Mouse (Mus musculus) hindbrain, embryonic 11.5 days (tissue): ENCODE measurements around the gene Psd. TPM values are rescaled to one million over a fixed set of nuclear protein-coding genes. Genes with fewer than 3 reads are reported as not detected.

ENCODE experiments used
- ATAC-seq: fragments of 200-750 bp; cut with Nextera tagmentation; 2 replicates; pipeline ENCODE4 v1.8.0; 2017; ENCODE audit warnings: mild to moderate bottlenecking, moderate TSS enrichment, moderate library complexity; ENCODE audit not compliant: low FRiP score
- DNase-seq: peaks from one replicate; pipeline ENCODE4 v3.0.0-alpha.2; 2015; ENCODE audit warnings: low spot score
- H3K27ac ChIP-seq: fragments of 300-500 bp; sonication (generic); 2 replicates; pipeline ENCODE4 v1.5.1; 2014; ENCODE audit warnings: mild to moderate bottlenecking, low read depth, low read length
- H3K27me3 ChIP-seq: fragments of 300-500 bp; sonication (generic); 2 replicates; pipeline ENCODE4 v1.6.1; 2014; ENCODE audit warnings: mild to moderate bottlenecking, low read length, moderate library complexity, mixed read lengths; ENCODE audit not compliant: control insufficient read depth, insufficient read depth
- H3K36me3 ChIP-seq: fragments of 300-500 bp; sonication (generic); 2 replicates; pipeline ENCODE4 v1.6.1; 2014; ENCODE audit warnings: mild to moderate bottlenecking, low read length, moderate library complexity, mixed read lengths; ENCODE audit not compliant: control insufficient read depth, insufficient read depth
- H3K4me1 ChIP-seq: fragments of 300-500 bp; sonication (generic); replicated peaks from 2 replicates; pipeline ENCODE4 v1.6.1; 2014; ENCODE audit warnings: low read length, mixed read lengths; ENCODE audit not compliant: control insufficient read depth, insufficient read depth
- H3K4me2 ChIP-seq: fragments of 300-500 bp; sonication (generic); replicated peaks from 2 replicates; pipeline ENCODE4 v1.6.1; 2014; ENCODE audit warnings: mild to moderate bottlenecking, low read depth, low read length
- H3K4me3 ChIP-seq: fragments of 300-500 bp; sonication (generic); 2 replicates; pipeline ENCODE4 v1.5.1; 2014; ENCODE audit warnings: low read depth, low read length
- H3K9ac ChIP-seq: fragments of 300-500 bp; sonication (generic); 2 replicates; pipeline ENCODE4 v1.6.1; 2014; ENCODE audit warnings: low read depth, low read length
- H3K9me3 ChIP-seq: fragments of 300-500 bp; sonication (generic); 2 replicates; pipeline ENCODE4 v1.6.1; 2016; ENCODE audit warnings: low read length; ENCODE audit not compliant: control insufficient read depth
- WGBS: fragments of 180-500 bp; shearing (Covaris S2); extraction: QIAGEN DNeasy Blood & Tissue Kit; methylation state at CpG from one replicate; pipeline ENCODE4 v1.1.7; 2014; 5-methylcytosine and 5-hydroxymethylcytosine counted together
- polyA plus RNA-seq: library from polyadenylated mRNA; unstranded; fragments of >200 nt; fragmentation: Nextera tagmentation; extraction: Ambion mirVana; gene quantifications from 2 replicates; pipeline ENCODE4 v1.2.1, GENCODE M21; 2014

The Psd gene
- 10.0 and 11.9 TPM in 2 replicates for polyA plus RNA-seq

GRCm38 (mm10) chr19:46326756-46327305, at the start of gene Psd:
Gene Psd, minus strand, starts transcription at chr19:46327156.
- Histone ChIP-seq H3K9ac (peak within 1 kb of the TSS; percentile 76), H3K27ac (peak within 1 kb of the TSS; percentile 95), H3K4me1 (peaks cover 21% of the 10 kb centered on the region), H3K36me3 (peaks cover 5% of the 10 kb centered on the region; the same call in 1 of the 2 replicates), H3K27me3 (peaks cover 25% of the 10 kb centered on the region), H3K4me2 (peak within 1 kb of the TSS; percentile 100), H3K9me3 (no peaks in the 10 kb centered on the region), H3K4me3 (peak within 1 kb of the TSS; percentile 71)
- ATAC-seq (no peak), DNase-seq (peak; percentile 78)
- WGBS: 1% methylated on average over 35 of the region's 35 CpGs

GRCm38 (mm10) chr19:46375891-46376290, 48.9 kb upstream of the Psd start:
- no peak overlapping the region for H3K4me3 ChIP-seq
- ATAC-seq (no peak), DNase-seq (no peak)
- WGBS: 70% methylated on average over 4 of the region's 4 CpGs
- no peak overlapping the region for H3K9ac ChIP-seq
- no peaks in the 10 kb centered on the region for H3K4me1 ChIP-seq
- no peaks in the 10 kb centered on the region for H3K27me3 ChIP-seq
- H3K27ac ChIP-seq: no peak overlapping the region
- H3K9me3 ChIP-seq: no peaks in the 10 kb centered on the region
- no peak overlapping the region for H3K4me2 ChIP-seq
- peaks cover 15% of the 10 kb centered on the region; the same call in 1 of the 2 replicates for H3K36me3 ChIP-seq

DNA sequence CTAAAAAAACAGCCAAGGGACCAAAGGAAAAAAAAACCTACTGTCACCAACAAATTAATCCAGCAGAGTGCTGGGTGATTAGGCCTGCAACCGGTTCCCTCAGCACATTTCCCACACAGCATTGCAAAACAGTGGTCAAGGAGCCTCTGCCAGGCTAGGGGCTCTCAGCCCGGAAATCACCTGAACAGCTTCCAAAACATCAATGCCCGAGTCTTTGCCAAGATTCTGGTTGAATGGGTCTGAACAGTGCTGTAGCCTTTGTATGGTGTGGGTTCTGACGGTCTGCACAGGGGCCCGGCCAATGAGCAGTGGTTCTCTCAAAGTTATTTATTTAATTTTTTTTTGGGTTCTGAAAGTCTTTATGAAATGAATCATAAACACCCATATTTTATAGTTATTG, 48.5 kb upstream of the Psd start:
- 63% methylated on average over 5 of the region's 5 CpGs for WGBS
- ATAC-seq (no peak), DNase-seq (no peak)
- Histone ChIP-seq H3K4me1 (no peaks in the 10 kb centered on the region), H3K36me3 (peaks cover 12% of the 10 kb centered on the region; the same call in 1 of the 2 replicates), H3K9ac (no peak overlapping the region), H3K27ac (no peak overlapping the region), H3K27me3 (no peaks in the 10 kb centered on the region), H3K4me3 (no peak overlapping the region), H3K4me2 (no peak overlapping the region), H3K9me3 (no peaks in the 10 kb centered on the region)

DNA sequence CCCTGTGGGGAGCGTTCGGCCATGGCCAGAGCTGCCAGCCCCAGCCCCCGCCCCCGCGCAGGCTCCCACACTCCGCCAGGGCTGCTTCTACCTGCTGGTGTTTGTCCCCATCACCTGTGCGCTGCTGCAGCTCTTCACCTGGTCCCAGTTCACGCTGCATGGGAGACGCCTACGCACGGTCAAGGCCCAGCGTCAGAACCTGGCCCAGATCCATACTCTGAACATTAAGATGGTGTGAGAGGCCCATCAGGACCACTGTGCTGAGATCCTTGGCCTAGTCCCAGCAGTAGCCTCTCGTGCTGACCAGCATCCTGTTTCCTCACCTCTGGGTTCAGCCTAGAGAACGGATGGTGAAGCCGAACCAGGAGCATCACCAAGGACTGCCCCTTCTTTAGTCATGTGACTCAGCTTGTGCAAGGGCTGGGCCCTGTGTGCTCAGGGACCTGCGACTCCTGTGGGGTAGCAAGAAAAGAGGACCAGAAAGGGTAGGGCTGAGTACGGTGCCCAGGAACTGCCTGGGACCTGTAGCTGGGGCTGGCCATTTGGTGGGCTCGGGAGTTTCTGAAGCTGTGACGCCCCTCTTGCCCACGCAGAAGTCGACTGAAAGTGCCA, 47.6 kb upstream of the Psd start:
- no peaks in the 10 kb centered on the region for H3K9me3 ChIP-seq
- H3K4me3 ChIP-seq: no peak overlapping the region
- DNase-seq (no peak), ATAC-seq (peak; percentile 43; the same call in 1 of the 2 replicates)
- no peaks in the 10 kb centered on the region for H3K4me1 ChIP-seq
- no peak overlapping the region for H3K27ac ChIP-seq
- no peaks in the 10 kb centered on the region for H3K27me3 ChIP-seq
- no peak overlapping the region for H3K4me2 ChIP-seq
- peak overlapping the region; percentile 0; the same call in 1 of the 2 replicates for H3K9ac ChIP-seq
- 47% methylated on average over 21 of the region's 21 CpGs for WGBS
- H3K36me3 ChIP-seq: peaks cover 12% of the 10 kb centered on the region; the same call in 1 of the 2 replicates

DNA sequence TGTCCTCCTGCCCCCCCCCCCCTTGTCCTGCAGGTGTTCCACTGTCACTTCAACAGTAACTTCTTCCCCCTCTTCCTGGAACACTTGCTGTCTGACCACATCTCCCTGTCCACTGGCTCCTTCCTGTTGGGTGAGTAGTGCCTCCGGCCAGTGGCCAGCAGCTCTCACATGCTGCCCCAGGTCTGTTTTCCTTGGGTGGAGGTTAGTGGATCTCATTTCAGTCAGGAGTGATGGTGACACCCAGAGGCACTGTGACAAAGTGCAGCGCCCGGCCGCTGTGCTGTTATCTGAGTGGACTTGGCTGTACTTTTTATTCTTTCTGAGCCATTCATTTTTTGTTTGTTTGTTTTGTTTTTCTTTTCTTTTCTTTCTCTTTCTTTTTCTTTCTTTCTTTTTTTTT, 42.2 kb upstream of the Psd start:
- ATAC-seq: no peak
- 35% methylated on average over 4 of the region's 4 CpGs for WGBS

DNA sequence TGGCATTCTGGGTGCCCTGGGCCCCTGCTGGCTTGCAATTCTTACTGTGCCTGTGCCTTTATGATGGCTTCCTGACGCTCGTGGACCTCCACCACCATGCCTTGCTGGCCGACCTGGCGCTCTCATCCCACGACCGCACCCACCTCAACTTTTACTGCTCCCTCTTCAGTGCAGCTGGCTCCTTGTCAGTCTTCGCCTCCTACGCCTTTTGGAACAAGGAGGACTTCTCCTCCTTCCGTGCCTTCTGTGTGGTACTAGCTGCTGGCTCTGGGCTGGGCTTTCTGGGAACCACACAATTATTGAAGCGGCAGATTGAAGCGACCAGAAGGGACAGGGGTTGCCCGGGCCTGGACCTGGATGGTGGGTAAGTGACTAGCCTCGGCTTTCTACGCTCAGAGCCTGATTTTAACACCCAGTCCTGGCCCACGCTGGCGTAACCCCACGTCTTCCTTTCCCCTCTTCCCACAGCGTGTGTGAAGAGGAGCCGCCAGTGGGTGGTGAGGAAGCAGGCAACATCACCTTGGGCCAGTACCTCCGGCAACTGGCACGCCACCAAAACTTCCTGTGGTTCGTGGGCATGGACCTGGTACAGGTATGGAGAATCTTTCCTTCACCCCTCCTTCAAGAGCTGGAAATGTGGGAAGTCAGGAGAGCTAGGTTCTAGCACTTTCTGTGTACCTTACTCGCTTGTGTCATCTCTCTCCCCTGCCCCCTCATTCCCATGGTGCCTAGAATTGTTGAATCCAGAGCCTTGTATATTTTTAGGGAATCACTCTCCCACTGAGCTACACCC, 41.0 kb upstream of the Psd start:
- WGBS: 90% methylated on average over 23 of the region's 23 CpGs
- no peak overlapping the region for H3K27ac ChIP-seq
- no peak overlapping the region for H3K9ac ChIP-seq
- no peaks in the 10 kb centered on the region for H3K36me3 ChIP-seq
- no peaks in the 10 kb centered on the region for H3K4me1 ChIP-seq
- H3K27me3 ChIP-seq: no peaks in the 10 kb centered on the region
- no peak overlapping the region for H3K4me3 ChIP-seq
- no peak for DNase-seq
- no peak overlapping the region for H3K4me2 ChIP-seq
- no peaks in the 10 kb centered on the region for H3K9me3 ChIP-seq
- no peak for ATAC-seq

More for the DNA sequence above, 42.2 kb upstream of the Psd start:
- no peak overlapping the region for H3K27ac ChIP-seq
- no peak overlapping the region for H3K4me2 ChIP-seq
- no peak overlapping the region for H3K9ac ChIP-seq
- no peak overlapping the region for H3K4me3 ChIP-seq
- H3K27me3 ChIP-seq: no peaks in the 10 kb centered on the region
- H3K9me3 ChIP-seq: no peaks in the 10 kb centered on the region
- no peaks in the 10 kb centered on the region for H3K4me1 ChIP-seq
- DNase-seq: peak; percentile 53
- no peaks in the 10 kb centered on the region for H3K36me3 ChIP-seq

- no peak for ATAC-seq
Measured at GRCm38 (mm10) chr19:46363294-46364009, 36.5 kb upstream of the Psd start.

GRCm38 (mm10) chr19:46362104-46362503, 35.1 kb upstream of the Psd start:
- DNase-seq: no peak
- H3K4me1 ChIP-seq: no peaks in the 10 kb centered on the region
- ATAC-seq: no peak
- no peaks in the 10 kb centered on the region for H3K9me3 ChIP-seq
- WGBS: 87% methylated on average over 8 of the region's 8 CpGs
- no peak overlapping the region for H3K4me2 ChIP-seq
- no peaks in the 10 kb centered on the region for H3K36me3 ChIP-seq
- no peak overlapping the region for H3K27ac ChIP-seq
- H3K27me3 ChIP-seq: peaks cover 12% of the 10 kb centered on the region; the same call in 1 of the 2 replicates
- H3K9ac ChIP-seq: no peak overlapping the region
- no peak overlapping the region for H3K4me3 ChIP-seq

More at GRCm38 (mm10) chr19:46363294-46364009, 36.5 kb upstream of the Psd start:
- Histone ChIP-seq H3K27me3 (no peaks in the 10 kb centered on the region; the same call in 1 of the 2 replicates), H3K27ac (no peak overlapping the region), H3K4me1 (no peaks in the 10 kb centered on the region), H3K9me3 (no peaks in the 10 kb centered on the region), H3K4me2 (no peak overlapping the region), H3K9ac (no peak overlapping the region), H3K4me3 (no peak overlapping the region), H3K36me3 (no peaks in the 10 kb centered on the region)
- WGBS: 88% methylated on average over 11 of the region's 11 CpGs
- no peak for DNase-seq
